Mouse (Mus musculus) kidney, postnatal 36 days (tissue): Measurements from ENCODE around the gene Higd1c.
A peak's percentile ranks its signal among the peaks of the same experiment; 100 is the strongest.

Source experiments
- DNase-seq, 2 experiments: peaks; one replicate each; pipeline ENCODE4 v3.0.0; 2021 to 2022; ENCODE audit warnings: mixed read lengths in 2 of 2

Gene Higd1c

GRCm38 (mm10) chr15:100413306-100413705 lies 49.0 kb downstream of the Higd1c start:
- DNase-seq, result peak; percentile 42 to 52

- DNase-seq, result peak; percentile 68 to 70
These were observed 49.7 kb downstream of the Higd1c start for GRCm38 (mm10) chr15:100414011-100414410.

GRCm38 (mm10) chr15:100414942-100415341 lies 50.6 kb downstream of the Higd1c start:
- peak in 1 of 2 experiments; percentile 38 for DNase-seq

- DNase-seq, result peak in 1 of 2 experiments; percentile 61
These were observed 51.3 kb downstream of the Higd1c start for GRCm38 (mm10) chr15:100415684-100416083.

- DNase-seq, result no peak
These were observed 53.6 kb downstream of the Higd1c start for GRCm38 (mm10) chr15:100417854-100418450.

GRCm38 (mm10) chr15:100419311-100419710 lies 55.0 kb downstream of the Higd1c start:
- DNase-seq, result peak in 1 of 2 experiments; percentile 30

- DNase-seq, result no peak
These were observed 55.8 kb downstream of the Higd1c start for GRCm38 (mm10) chr15:100419901-100420745.

- peak in 1 of 2 experiments; percentile 34 for DNase-seq
These were observed 56.9 kb downstream of the Higd1c start for GRCm38 (mm10) chr15:100421059-100421757.

- DNase-seq, result peak; percentile 82 to 89
These were observed 57.4 kb downstream of the Higd1c start, which contains the start of gene Gm5475 for GRCm38 (mm10) chr15:100421758-100422197. TSS of gene Gm5475 (plus strand) at chr15:100422147.

GRCm38 (mm10) chr15:100422476-100422875 lies 58.1 kb downstream of the Higd1c start:
- peak in 1 of 2 experiments; percentile 51 for DNase-seq

GRCm38 (mm10) chr15:100422899-100423860 lies 58.8 kb downstream of the Higd1c start:
- peak; percentile 98 for DNase-seq

- peak; percentile 51 to 70 for DNase-seq
These were observed 59.6 kb downstream of the Higd1c start for GRCm38 (mm10) chr15:100423916-100424315.

GRCm38 (mm10) chr15:100424396-100425122 lies 60.2 kb downstream of the Higd1c start, which contains the start of gene Slc11a2:
TSS of gene Slc11a2 (minus strand) at chr15:100425072.
- DNase-seq, result peak; percentile 70

GRCm38 (mm10) chr15:100428296-100428905 lies 64.1 kb downstream of the Higd1c start:
- no peak for DNase-seq

- peak; percentile 59 to 74 for DNase-seq
These were observed 65.7 kb downstream of the Higd1c start for GRCm38 (mm10) chr15:100429959-100430565.

GRCm38 (mm10) chr15:100433234-100433633 lies 68.9 kb downstream of the Higd1c start:
- DNase-seq, result no peak
